Mouse (Mus musculus) midbrain, embryonic 13.5 days (tissue): ENCODE measurements at regions not wholly inside any gene's neighbourhood (a gene's known extent, or its start where the extent isn't known, plus 50 kb on each side); places are given as distances from the start of the nearest gene placed in this dataset.
A peak's percentile ranks its signal among the peaks of the same experiment; 100 is the strongest.
"Not testable (repeated sequence)": the region's sequence is repeated elsewhere in the genome, so short reads cannot be mapped to it uniquely, and the experiment has no call there.

Experiments
- ATAC-seq: fragments of 200-750 bp; cut with Nextera tagmentation; 2 replicates; pipeline ENCODE4 v1.8.0; 2017; ENCODE audit warnings: mild to moderate bottlenecking, moderate TSS enrichment, moderate library complexity
- H3K27ac ChIP-seq: fragments of 300-500 bp; sonication (generic); 2 replicates; pipeline ENCODE4 v1.5.1; 2015; ENCODE audit warnings: inconsistent platforms, mild to moderate bottlenecking, moderate library complexity
- H3K27me3 ChIP-seq: fragments of 300-500 bp; sonication (generic); 2 replicates; pipeline ENCODE4 v1.6.1; 2015; ENCODE audit warnings: mild to moderate bottlenecking, inconsistent platforms
- H3K36me3 ChIP-seq: fragments of 300-500 bp; sonication (generic); 2 replicates; pipeline ENCODE4 v1.6.1; 2015; ENCODE audit warnings: mild to moderate bottlenecking, inconsistent platforms
- H3K4me1 ChIP-seq: fragments of 300-500 bp; sonication (generic); replicated peaks from 2 replicates; pipeline ENCODE4 v1.6.1; 2015; ENCODE audit warnings: inconsistent platforms
- H3K4me2 ChIP-seq: fragments of 300-500 bp; sonication (generic); replicated peaks from 2 replicates; pipeline ENCODE4 v1.6.1; 2015; ENCODE audit warnings: moderate library complexity, mild to moderate bottlenecking, inconsistent platforms
- H3K4me3 ChIP-seq: fragments of 300-500 bp; sonication (generic); replicated peaks from 2 replicates; pipeline ENCODE4 v1.5.1; 2015; ENCODE audit warnings: mild to moderate bottlenecking, inconsistent platforms
- H3K9ac ChIP-seq: fragments of 300-500 bp; sonication (generic); replicated peaks from 2 replicates; pipeline ENCODE4 v1.6.1; 2015; ENCODE audit warnings: mild to moderate bottlenecking, inconsistent platforms
- H3K9me3 ChIP-seq: fragments of 300-500 bp; sonication (generic); 2 replicates; pipeline ENCODE4 v1.6.1; 2016; ENCODE audit warnings: mild to moderate bottlenecking, inconsistent platforms
- WGBS: fragments of 180-500 bp; shearing (Covaris S2); methylation state at CpG from one replicate; pipeline ENCODE4 v1.1.7; 2015; 5-methylcytosine and 5-hydroxymethylcytosine counted together

GRCm38 (mm10) chr8:35101701-35102100 lies 663.9 kb upstream of the Gm19410 start:
- 76% methylated on average over 5 of the region's 5 CpGs for WGBS
- no peak overlapping the region for H3K4me2 ChIP-seq
- ATAC-seq, result no peak

GRCm38 (mm10) chr8:35102102-35102501 lies 663.5 kb upstream of the Gm19410 start:
- H3K4me3 ChIP-seq, H3K4me1 ChIP-seq, H3K9ac ChIP-seq, H3K27ac ChIP-seq, H3K36me3 ChIP-seq, H3K4me2 ChIP-seq, H3K9me3 ChIP-seq, ATAC-seq, H3K27me3 ChIP-seq: not testable (repeated sequence)
- WGBS, result 88% methylated on average over 3 of the region's 3 CpGs

More at GRCm38 (mm10) chr8:35101701-35102100, 663.9 kb upstream of the Gm19410 start:
- Histone ChIP-seq H3K4me3 (no peak overlapping the region), H3K27me3 (no peaks in the 10 kb centered on the region), H3K9ac (no peak overlapping the region), H3K9me3 (no peaks in the 10 kb centered on the region), H3K27ac (no peak overlapping the region), H3K4me1 (no peaks in the 10 kb centered on the region), H3K36me3 (no peaks in the 10 kb centered on the region)

GRCm38 (mm10) chr8:35104465-35104876 lies 661.1 kb upstream of the Gm19410 start:
- H3K9ac ChIP-seq, H3K9me3 ChIP-seq, ATAC-seq, H3K4me2 ChIP-seq, H3K27me3 ChIP-seq, H3K4me1 ChIP-seq, H3K36me3 ChIP-seq, H3K27ac ChIP-seq, H3K4me3 ChIP-seq: not testable (repeated sequence)

- Histone ChIP-seq H3K9ac (no peak overlapping the region), H3K4me1 (no peaks in the 10 kb centered on the region), H3K4me3 (no peak overlapping the region), H3K27me3 (no peaks in the 10 kb centered on the region), H3K27ac (no peak overlapping the region), H3K9me3 (no peaks in the 10 kb centered on the region), H3K4me2 (no peak overlapping the region), H3K36me3 (no peaks in the 10 kb centered on the region)
- no peak for ATAC-seq
- WGBS, result 88% methylated on average over 27 of the region's 27 CpGs
These were observed 655.9 kb upstream of the Gm19410 start for GRCm38 (mm10) chr8:35109506-35110217.

- no peaks in the 10 kb centered on the region for H3K27me3 ChIP-seq
- no peaks in the 10 kb centered on the region for H3K4me1 ChIP-seq
- no peaks in the 10 kb centered on the region for H3K36me3 ChIP-seq
- H3K4me3 ChIP-seq, result no peak overlapping the region
- ATAC-seq, result no peak
- no peaks in the 10 kb centered on the region for H3K9me3 ChIP-seq
- H3K4me2 ChIP-seq, result no peak overlapping the region
- WGBS, result 96% methylated on average over 8 of the region's 8 CpGs
- no peak overlapping the region for H3K27ac ChIP-seq
- H3K9ac ChIP-seq, result no peak overlapping the region
These were observed 655.3 kb upstream of the Gm19410 start for GRCm38 (mm10) chr8:35110286-35110685.

GRCm38 (mm10) chr8:35111130-35111529 lies 654.5 kb upstream of the Gm19410 start:
- H3K9ac ChIP-seq, result no peak overlapping the region
- no peaks in the 10 kb centered on the region for H3K36me3 ChIP-seq
- no peak for ATAC-seq
- WGBS, result 62% methylated on average over 7 of the region's 7 CpGs
- H3K4me1 ChIP-seq, result no peaks in the 10 kb centered on the region
- H3K27me3 ChIP-seq, result no peaks in the 10 kb centered on the region
- H3K9me3 ChIP-seq, result no peaks in the 10 kb centered on the region
- H3K4me2 ChIP-seq, result no peak overlapping the region
- H3K4me3 ChIP-seq, result no peak overlapping the region
- H3K27ac ChIP-seq, result no peak overlapping the region

- Histone ChIP-seq H3K9ac (no peak overlapping the region), H3K4me1 (no peaks in the 10 kb centered on the region), H3K4me2 (no peak overlapping the region), H3K27me3 (no peaks in the 10 kb centered on the region), H3K9me3 (no peaks in the 10 kb centered on the region), H3K27ac (no peak overlapping the region), H3K4me3 (no peak overlapping the region), H3K36me3 (no peaks in the 10 kb centered on the region)
- ATAC-seq, result no peak
- 94% methylated on average over 7 of the region's 7 CpGs for WGBS
These were observed 652.9 kb upstream of the Gm19410 start for GRCm38 (mm10) chr8:35112591-35113265.

- Histone ChIP-seq H3K4me2 (no peak overlapping the region), H3K27me3 (no peaks in the 10 kb centered on the region), H3K9ac (no peak overlapping the region), H3K9me3 (no peaks in the 10 kb centered on the region), H3K4me1 (no peaks in the 10 kb centered on the region), H3K4me3 (no peak overlapping the region), H3K27ac (no peak overlapping the region), H3K36me3 (no peaks in the 10 kb centered on the region)
- 88% methylated on average over 10 of the region's 10 CpGs for WGBS
- no peak for ATAC-seq
These were observed 651.6 kb upstream of the Gm19410 start for GRCm38 (mm10) chr8:35114031-35114430.

GRCm38 (mm10) chr8:35120612-35121011 lies 645.0 kb upstream of the Gm19410 start:
- no peak overlapping the region for H3K4me2 ChIP-seq
- no peak overlapping the region for H3K27ac ChIP-seq
- H3K36me3 ChIP-seq, result no peaks in the 10 kb centered on the region
- no peak overlapping the region for H3K4me3 ChIP-seq
- H3K27me3 ChIP-seq, result no peaks in the 10 kb centered on the region
- ATAC-seq, result no peak
- 72% methylated on average over 5 of the region's 5 CpGs for WGBS
- H3K9ac ChIP-seq, result no peak overlapping the region
- peaks cover 13% of the 10 kb centered on the region for H3K4me1 ChIP-seq
- H3K9me3 ChIP-seq, result no peaks in the 10 kb centered on the region

GRCm38 (mm10) chr8:35121084-35121483 lies 644.5 kb upstream of the Gm19410 start:
- Histone ChIP-seq H3K4me2 (no peak overlapping the region), H3K9me3 (no peaks in the 10 kb centered on the region), H3K27ac (no peak overlapping the region), H3K4me3 (no peak overlapping the region), H3K4me1 (peaks cover 13% of the 10 kb centered on the region), H3K36me3 (no peaks in the 10 kb centered on the region), H3K9ac (no peak overlapping the region), H3K27me3 (no peaks in the 10 kb centered on the region)
- no peak for ATAC-seq
- WGBS, result 84% methylated on average over 8 of the region's 8 CpGs

GRCm38 (mm10) chr8:35123196-35123621 lies 642.4 kb upstream of the Gm19410 start:
- WGBS, result 2% methylated on average over 14 of the region's 14 CpGs
- Histone ChIP-seq H3K4me3 (peak overlapping the region; percentile 32), H3K4me1 (peaks cover 13% of the 10 kb centered on the region), H3K9ac (peak overlapping the region; percentile 42), H3K36me3 (no peaks in the 10 kb centered on the region), H3K9me3 (no peaks in the 10 kb centered on the region), H3K4me2 (peak overlapping the region; percentile 53), H3K27ac (0 out of 2 replicates have a peak overlapping the region, but pooled peaks have one; percentile 20), H3K27me3 (no peaks in the 10 kb centered on the region)
- ATAC-seq, result peak; percentile 55; the same call in 1 of the 2 replicates

GRCm38 (mm10) chr8:35125179-35125578 lies 640.4 kb upstream of the Gm19410 start:
- 88% methylated on average over 3 of the region's 3 CpGs for WGBS
- Histone ChIP-seq H3K27me3 (no peaks in the 10 kb centered on the region), H3K4me1 (peaks cover 13% of the 10 kb centered on the region), H3K36me3 (no peaks in the 10 kb centered on the region), H3K4me2 (no peak overlapping the region), H3K9ac (no peak overlapping the region), H3K27ac (no peak overlapping the region), H3K4me3 (no peak overlapping the region), H3K9me3 (no peaks in the 10 kb centered on the region)
- no peak for ATAC-seq
